Mouse (Mus musculus): Measurements from ENCODE around the gene Rorb.

DNA sequence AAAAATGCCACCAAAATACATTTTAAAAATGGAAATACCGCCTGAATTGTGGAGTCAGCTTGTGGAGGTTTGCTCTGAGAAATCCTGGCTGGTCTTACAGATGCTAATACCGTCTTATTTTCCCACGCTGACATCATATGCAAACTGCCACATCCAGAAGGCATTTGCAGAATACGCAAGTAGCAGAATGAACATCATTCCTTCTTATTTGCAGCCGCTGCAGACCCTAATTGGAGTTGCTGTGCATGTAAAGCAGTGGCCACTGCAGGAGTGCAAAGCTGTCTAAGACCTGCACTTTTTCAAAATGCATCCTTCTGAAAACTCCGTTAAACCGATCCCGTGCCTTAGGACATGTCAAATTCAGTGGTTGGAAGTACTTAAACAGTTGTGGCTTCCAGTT, 52.8 kb downstream of the Rorb start:
- no peak for TF ChIP-seq POLR2A (IDR thresholded peaks at IDR 0.05; ENCODE audit: borderline replicate concordance, control insufficient read depth, low read depth, low read length)
- TF ChIP-seq CTCF (IDR thresholded peaks at IDR 0.05; ENCODE audit: control insufficient read depth, insufficient read depth, low read length), result no peak

All from bone marrow, adult 2 months (tissue).